Mouse (Mus musculus) embryonic facial prominence, embryonic 15.5 days (tissue): ENCODE data around the gene Nol9. TPM values are rescaled to one million over a fixed set of nuclear protein-coding genes. Genes with fewer than 3 reads are reported as not detected.

Experiments used
- ATAC-seq: fragments of 200-750 bp; cut with Nextera tagmentation; 2 replicates; pipeline ENCODE4 v1.8.0; 2017; ENCODE audit warnings: low read depth, moderate TSS enrichment; ENCODE audit not compliant: insufficient number of reproducible peaks, low FRiP score, low TSS enrichment
- H3K27ac ChIP-seq: fragments of 300-500 bp; sonication (generic); replicated peaks from 2 replicates; pipeline ENCODE4 v1.5.1; 2015; ENCODE audit warnings: mild to moderate bottlenecking, inconsistent platforms
- H3K27me3 ChIP-seq: fragments of 300-500 bp; sonication (generic); 2 replicates; pipeline ENCODE4 v1.6.1; 2015; ENCODE audit warnings: inconsistent platforms
- H3K36me3 ChIP-seq: fragments of 300-500 bp; sonication (generic); 2 replicates; pipeline ENCODE4 v1.6.1; 2015; ENCODE audit warnings: mild to moderate bottlenecking, inconsistent platforms
- H3K4me1 ChIP-seq: fragments of 300-500 bp; sonication (generic); 2 replicates; pipeline ENCODE4 v1.6.1; 2015; ENCODE audit warnings: inconsistent platforms
- H3K4me2 ChIP-seq: fragments of 300-500 bp; sonication (generic); replicated peaks from 2 replicates; pipeline ENCODE4 v1.6.1; 2015; ENCODE audit warnings: mild to moderate bottlenecking, inconsistent platforms
- H3K4me3 ChIP-seq: fragments of 300-500 bp; sonication (generic); replicated peaks from 2 replicates; pipeline ENCODE4 v1.5.1; 2015; ENCODE audit warnings: mild to moderate bottlenecking, inconsistent platforms
- H3K9ac ChIP-seq: fragments of 300-500 bp; sonication (generic); 2 replicates; pipeline ENCODE4 v1.6.1; 2015; ENCODE audit warnings: inconsistent platforms
- H3K9me3 ChIP-seq: fragments of 300-500 bp; sonication (generic); replicated peaks from 2 replicates; pipeline ENCODE4 v1.6.1; 2016; ENCODE audit warnings: inconsistent platforms
- WGBS: fragments of 180-500 bp; shearing (Covaris S2); methylation state at CpG from one replicate; pipeline ENCODE4 v1.1.7; 2015; 5-methylcytosine and 5-hydroxymethylcytosine counted together
- polyA plus RNA-seq: library from polyadenylated mRNA; unstranded; fragments of >200 nt; fragmentation: Nextera tagmentation; extraction: Ambion mirVana; gene quantifications from 2 replicates; pipeline ENCODE4 v1.2.1, GENCODE M21; 2015

Gene Nol9
- polyA plus RNA-seq, 1 experiment from 2014 or later, result 32.4 TPM

DNA sequence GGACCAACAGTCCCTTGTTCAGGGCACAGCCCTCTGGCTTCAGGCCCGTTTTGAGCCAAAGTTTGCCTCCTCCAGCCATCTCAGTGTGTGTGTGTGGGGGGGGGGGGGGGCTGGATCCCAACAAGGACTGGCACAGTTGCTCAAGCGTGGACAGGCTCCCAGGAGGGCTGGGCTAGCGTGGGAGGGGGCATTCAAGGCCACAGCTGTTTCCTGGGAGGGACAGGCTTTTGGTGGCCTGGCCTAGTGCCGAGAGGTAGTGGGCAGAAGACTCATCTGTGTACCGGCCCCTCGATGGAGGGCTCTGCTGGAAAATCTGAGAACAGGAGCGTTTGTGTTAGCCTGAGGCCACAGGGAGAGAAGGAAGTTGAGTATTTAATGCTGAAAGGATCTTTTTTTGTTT is 40.8 kb downstream of the Nol9 start:
- H3K9ac ChIP-seq, result no peak overlapping the region

DNA sequence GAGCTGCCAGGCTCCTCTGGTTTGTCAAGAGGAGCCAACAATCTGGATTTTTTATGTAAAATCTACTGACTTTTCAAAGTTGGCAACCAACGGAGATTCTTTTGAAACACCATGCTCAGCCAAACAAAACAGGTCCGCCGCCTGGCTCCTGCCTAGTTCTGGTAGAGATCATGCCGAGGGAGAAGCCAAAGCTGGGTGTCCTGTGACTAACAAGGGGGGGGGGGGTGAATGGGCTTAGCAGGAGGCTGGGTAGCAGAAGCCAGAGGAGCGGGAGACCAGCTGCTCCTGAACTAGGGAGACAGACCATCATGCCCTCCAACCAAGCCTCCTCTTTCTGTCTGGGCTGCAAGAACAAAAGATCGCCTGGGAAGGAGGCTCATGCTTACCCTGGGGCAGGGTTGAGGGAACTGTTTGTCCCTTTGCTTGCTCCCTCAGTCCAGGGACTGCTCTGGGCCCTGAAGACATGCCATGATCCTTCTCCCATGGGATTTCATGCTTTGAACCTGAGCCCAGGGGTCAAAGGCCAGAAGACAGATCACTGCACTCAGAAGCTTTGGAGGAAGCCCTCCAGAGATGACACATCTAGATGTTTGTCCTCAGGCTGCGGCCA is 44.6 kb downstream of the Nol9 start:
- Histone ChIP-seq H3K27ac (no peak overlapping the region), H3K9me3 (no peaks in the 10 kb centered on the region), H3K4me1 (peaks cover 25% of the 10 kb centered on the region), H3K9ac (no peak overlapping the region), H3K36me3 (no peaks in the 10 kb centered on the region), H3K4me2 (no peak overlapping the region), H3K4me3 (no peak overlapping the region), H3K27me3 (no peaks in the 10 kb centered on the region)
- 43% methylated on average over 7 of the region's 7 CpGs for WGBS
- ATAC-seq, result no peak

More for the DNA sequence above, 40.8 kb downstream of the Nol9 start:
- H3K27me3 ChIP-seq, result no peaks in the 10 kb centered on the region
- no peak overlapping the region for H3K4me2 ChIP-seq
- no peak overlapping the region for H3K4me3 ChIP-seq
- H3K9me3 ChIP-seq, result no peaks in the 10 kb centered on the region
- peaks cover 9% of the 10 kb centered on the region; the same call in 1 of the 2 replicates for H3K4me1 ChIP-seq
- H3K36me3 ChIP-seq, result no peaks in the 10 kb centered on the region
- WGBS, result 46% methylated on average over 7 of the region's 7 CpGs
- no peak overlapping the region for H3K27ac ChIP-seq
- no peak for ATAC-seq

DNA sequence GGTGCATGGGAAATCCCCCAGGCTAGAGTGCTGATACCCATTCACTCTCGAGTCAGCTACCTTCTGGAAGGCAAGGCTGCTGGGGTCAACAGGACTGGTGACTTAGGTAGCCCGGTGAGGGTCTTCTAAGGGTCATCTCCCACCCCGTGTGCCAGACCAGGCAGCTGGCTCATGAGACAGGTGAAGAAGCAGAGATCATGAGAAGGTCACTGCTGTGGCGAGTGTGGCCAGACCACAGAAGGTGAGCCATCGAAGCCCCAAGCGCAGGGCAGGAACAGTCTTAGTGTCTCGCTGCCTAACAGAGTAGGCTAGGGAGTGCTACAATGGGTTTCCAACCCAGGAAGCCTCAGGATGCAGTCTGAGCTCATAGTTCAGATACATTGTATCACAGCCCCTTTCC is 45.5 kb downstream of the Nol9 start:
- Histone ChIP-seq H3K27me3 (no peaks in the 10 kb centered on the region), H3K27ac (no peak overlapping the region), H3K4me1 (peaks cover 34% of the 10 kb centered on the region), H3K4me2 (no peak overlapping the region), H3K9ac (no peak overlapping the region), H3K4me3 (no peak overlapping the region), H3K36me3 (no peaks in the 10 kb centered on the region), H3K9me3 (no peaks in the 10 kb centered on the region)
- no peak for ATAC-seq
- WGBS, result 83% methylated on average over 7 of the region's 7 CpGs

DNA sequence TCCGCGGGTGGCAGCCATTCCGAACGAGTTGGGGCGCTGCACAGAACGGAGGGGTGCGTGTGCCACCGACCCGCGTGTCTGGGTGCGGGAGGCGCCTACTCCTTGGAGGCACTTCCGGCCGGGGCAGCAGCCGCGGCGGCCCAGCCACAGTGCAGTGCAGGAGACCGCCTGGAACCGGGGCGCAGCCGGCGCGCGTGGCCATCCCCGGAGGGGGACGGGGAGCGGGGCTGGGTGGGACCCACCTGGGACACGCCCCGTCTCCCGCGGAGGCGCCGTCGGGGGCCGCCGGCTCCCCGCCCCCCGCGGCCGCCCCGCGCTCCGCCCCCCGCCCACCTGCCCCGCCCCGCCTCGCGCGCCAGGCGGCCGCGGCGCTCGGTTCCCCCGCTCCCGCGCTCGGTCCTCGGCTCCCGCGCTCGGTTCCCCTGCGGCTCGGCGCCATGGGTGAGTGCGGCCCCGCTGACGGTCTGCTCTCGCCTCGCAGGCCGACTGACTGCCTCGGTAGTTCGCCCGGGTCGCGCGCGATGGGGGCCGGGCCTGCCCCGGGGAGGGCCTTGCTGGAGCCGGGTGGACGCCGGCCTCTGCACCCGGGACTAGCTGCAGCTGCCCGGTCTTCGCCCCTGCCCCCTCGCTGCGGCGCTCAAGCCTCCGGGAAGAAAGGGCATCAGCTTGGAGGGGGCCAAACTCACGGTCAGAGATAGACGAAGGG is 47.5 kb downstream of the Nol9 start:
- peak overlapping the region; percentile 85 for H3K4me3 ChIP-seq
- no peaks in the 10 kb centered on the region for H3K9me3 ChIP-seq
- peak; percentile 77 for ATAC-seq
- no peaks in the 10 kb centered on the region for H3K27me3 ChIP-seq
- H3K9ac ChIP-seq, result peak overlapping the region; percentile 80
- H3K36me3 ChIP-seq, result no peaks in the 10 kb centered on the region
- H3K4me1 ChIP-seq, result peaks cover 34% of the 10 kb centered on the region
- peak overlapping the region; percentile 86 for H3K4me2 ChIP-seq
- peak overlapping the region; percentile 80 for H3K27ac ChIP-seq
- under 1% methylated on average over 89 of the region's 92 CpGs for WGBS

DNA sequence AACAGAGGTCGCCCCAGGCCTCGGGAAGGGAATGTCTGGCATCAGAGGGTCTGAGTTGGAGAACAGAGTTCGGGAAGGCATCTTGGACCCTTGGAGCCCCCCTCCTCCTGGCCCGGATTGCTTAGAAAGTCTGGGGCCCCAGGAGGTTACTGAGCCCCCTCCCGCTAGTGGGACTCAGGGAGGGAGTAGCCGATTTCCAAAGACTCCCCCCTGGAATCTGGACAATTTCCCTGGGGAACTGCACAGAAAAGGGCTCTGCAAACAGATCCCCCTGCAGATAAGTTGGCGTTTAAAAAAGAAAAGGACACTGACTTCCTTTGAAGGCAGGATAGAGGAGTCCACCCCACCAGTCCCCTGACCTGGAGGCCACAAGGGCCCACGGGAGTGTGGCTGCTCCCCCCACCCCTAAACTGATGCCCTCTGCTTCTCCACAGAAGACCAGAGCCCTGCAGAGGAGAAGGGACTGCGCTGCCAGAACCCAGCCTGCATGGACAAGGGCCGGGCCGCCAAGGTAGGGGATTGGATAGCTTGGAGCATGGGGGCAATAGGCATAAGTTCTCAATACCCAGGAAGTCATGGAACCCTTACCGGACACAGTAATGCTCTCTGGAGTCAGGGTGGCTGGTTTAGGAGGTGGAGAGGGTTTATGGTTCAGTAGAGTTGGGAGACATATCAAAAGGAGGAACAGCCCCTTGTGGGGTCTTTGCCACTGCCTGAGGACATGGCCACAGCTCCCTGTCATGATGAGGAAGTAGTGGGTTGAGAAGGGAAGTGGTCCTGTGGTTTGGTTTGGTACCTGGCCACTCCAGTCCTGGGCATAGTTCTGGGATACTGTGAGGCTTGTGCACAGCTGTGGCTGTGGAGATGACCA is 48.3 kb downstream of the Nol9 start:
- 3% methylated on average over 12 of the region's 12 CpGs for WGBS
- Histone ChIP-seq H3K36me3 (no peaks in the 10 kb centered on the region), H3K4me3 (peak overlapping the region; percentile 85), H3K27ac (peak overlapping the region; percentile 80), H3K4me2 (peak overlapping the region; percentile 86), H3K4me1 (peaks cover 38% of the 10 kb centered on the region), H3K27me3 (no peaks in the 10 kb centered on the region), H3K9ac (peak overlapping the region; percentile 80), H3K9me3 (no peaks in the 10 kb centered on the region)
- ATAC-seq, result 0 out of 2 replicates have a peak, but pooled peaks have one; percentile 2

DNA sequence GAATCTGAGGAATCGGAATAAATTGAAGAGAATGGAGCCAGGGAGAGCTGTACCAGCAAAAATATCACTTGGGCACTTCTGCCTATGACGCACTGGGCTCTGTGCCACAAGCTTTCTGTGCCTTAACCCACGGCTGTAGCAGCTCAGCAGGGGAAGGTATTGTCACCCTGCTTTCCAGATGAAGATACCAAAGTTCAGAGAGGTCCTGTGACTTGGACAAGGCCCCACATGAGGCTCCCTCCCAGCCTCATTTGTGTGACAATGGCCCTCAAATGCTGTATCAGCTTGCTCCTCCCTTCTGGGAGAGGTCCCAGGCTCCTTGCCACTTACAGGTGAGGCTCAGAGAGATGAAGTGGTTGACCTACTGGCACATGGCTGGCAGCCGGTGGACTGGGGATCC is 49.0 kb downstream of the Nol9 start:
- no peak for ATAC-seq
- 35% methylated on average over 4 of the region's 4 CpGs for WGBS
- Histone ChIP-seq H3K36me3 (no peaks in the 10 kb centered on the region), H3K4me1 (peaks cover 45% of the 10 kb centered on the region), H3K27ac (0 out of 2 replicates have a peak overlapping the region, but pooled peaks have one; percentile 18), H3K4me3 (peak overlapping the region; percentile 85), H3K9me3 (no peaks in the 10 kb centered on the region), H3K9ac (peak overlapping the region; percentile 15; the same call in 1 of the 2 replicates), H3K27me3 (no peaks in the 10 kb centered on the region), H3K4me2 (peak overlapping the region; percentile 86)

DNA sequence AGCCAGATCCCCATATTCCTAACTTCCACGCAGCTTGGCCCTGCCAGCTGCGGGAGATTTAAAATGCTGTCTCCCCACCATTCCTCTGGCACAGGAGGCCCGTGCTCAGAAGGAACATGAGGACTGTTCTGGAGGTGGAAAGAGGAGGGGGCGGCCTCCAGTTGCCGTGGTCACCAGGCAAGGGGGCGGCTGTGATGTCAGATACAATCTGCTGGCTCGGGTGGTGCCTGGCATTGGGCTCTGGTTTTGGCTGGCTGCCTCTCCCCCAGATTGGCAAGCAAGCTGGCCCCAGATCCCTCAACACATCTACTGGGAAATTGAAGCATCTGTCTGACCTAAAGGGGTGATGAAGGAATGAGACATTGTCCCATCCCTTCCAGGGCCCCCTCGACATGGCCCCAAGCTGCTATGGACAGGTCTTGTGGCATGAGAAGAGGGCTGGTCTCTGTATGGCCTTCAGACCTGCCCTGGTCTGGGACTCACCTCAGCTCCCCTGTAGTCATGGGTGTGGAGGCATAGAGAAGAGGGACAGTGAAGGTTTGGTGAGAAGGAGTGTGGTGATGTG is 49.5 kb downstream of the Nol9 start:
- H3K9ac ChIP-seq, result peak overlapping the region; percentile 15; the same call in 1 of the 2 replicates
- no peak for ATAC-seq
- H3K27ac ChIP-seq, result 0 out of 2 replicates have a peak overlapping the region, but pooled peaks have one; percentile 18
- no peaks in the 10 kb centered on the region for H3K27me3 ChIP-seq
- peaks cover 47% of the 10 kb centered on the region for H3K4me1 ChIP-seq
- peak overlapping the region; percentile 86 for H3K4me2 ChIP-seq
- H3K9me3 ChIP-seq, result no peaks in the 10 kb centered on the region
- H3K4me3 ChIP-seq, result peak overlapping the region; percentile 85; the same call in 1 of the 2 replicates
- H3K36me3 ChIP-seq, result no peaks in the 10 kb centered on the region
- 42% methylated on average over 8 of the region's 8 CpGs for WGBS

DNA sequence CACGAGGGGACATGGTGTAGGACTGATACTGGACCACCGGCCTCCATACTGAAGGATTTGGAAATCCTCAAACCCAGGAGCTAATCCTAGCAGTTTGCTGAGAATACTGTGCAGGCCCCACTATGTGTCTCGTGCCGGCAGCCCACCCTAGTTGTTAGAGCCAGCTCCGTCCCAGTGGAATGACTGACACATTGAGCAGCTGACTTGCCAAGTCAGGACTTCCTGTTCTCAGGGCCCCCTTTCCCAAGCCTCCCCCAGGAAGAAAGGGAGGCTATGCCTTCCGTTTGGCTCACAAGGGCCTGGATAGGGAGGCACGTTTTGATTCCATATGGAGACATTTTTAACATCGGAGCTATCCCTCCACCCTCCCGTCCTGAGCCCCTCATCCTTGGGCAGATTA is 51.1 kb downstream of the Nol9 start:
- no peaks in the 10 kb centered on the region for H3K9me3 ChIP-seq
- H3K9ac ChIP-seq, result no peak overlapping the region
- no peak overlapping the region for H3K4me2 ChIP-seq
- H3K27me3 ChIP-seq, result no peaks in the 10 kb centered on the region
- WGBS, result 61% methylated on average over 9 of the region's 9 CpGs
- H3K36me3 ChIP-seq, result 0 out of 2 replicates have a peak, but pooled peaks cover 5% of the 10 kb centered on the region
- H3K4me3 ChIP-seq, result no peak overlapping the region
- ATAC-seq, result no peak
- H3K4me1 ChIP-seq, result peaks cover 44% of the 10 kb centered on the region
- H3K27ac ChIP-seq, result no peak overlapping the region

DNA sequence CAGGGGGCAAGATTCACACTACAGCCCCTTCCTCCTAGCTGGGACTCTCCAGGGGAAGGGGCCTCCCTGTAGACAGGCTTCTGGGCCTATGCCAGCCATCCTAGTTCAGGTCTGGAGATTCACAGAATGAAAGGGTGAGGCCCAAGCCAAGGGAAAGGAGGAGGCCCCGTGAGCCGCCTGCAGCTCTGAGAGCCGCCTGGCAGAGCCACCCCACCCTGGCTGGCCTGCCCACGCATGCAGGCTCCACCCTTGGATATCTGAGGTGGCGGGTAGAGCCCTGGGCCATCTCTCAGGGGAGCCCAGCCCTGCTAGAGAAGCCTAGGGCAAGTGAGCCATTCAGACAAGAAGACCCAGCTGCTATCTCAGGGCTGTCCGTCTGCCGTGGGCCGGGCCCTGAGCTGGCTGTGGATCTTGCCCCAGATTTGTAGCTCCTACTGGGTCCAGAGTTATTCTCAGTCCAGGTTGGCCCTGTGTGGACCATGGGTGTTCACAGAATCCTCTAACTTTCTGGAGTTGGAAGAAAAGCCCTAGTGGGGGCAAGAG is 53.7 kb downstream of the Nol9 start:
- no peaks in the 10 kb centered on the region for H3K27me3 ChIP-seq
- no peak overlapping the region; the same call in 1 of the 2 replicates for H3K4me2 ChIP-seq
- H3K9ac ChIP-seq, result no peak overlapping the region
- H3K4me1 ChIP-seq, result peaks cover 45% of the 10 kb centered on the region
- 57% methylated on average over 8 of the region's 8 CpGs for WGBS
- no peaks in the 10 kb centered on the region for H3K9me3 ChIP-seq
- peak overlapping the region; percentile 58 for H3K27ac ChIP-seq
- H3K36me3 ChIP-seq, result 0 out of 2 replicates have a peak, but pooled peaks cover 5% of the 10 kb centered on the region
- peak; percentile 49; the same call in 1 of the 2 replicates for ATAC-seq
- no peak overlapping the region for H3K4me3 ChIP-seq

DNA sequence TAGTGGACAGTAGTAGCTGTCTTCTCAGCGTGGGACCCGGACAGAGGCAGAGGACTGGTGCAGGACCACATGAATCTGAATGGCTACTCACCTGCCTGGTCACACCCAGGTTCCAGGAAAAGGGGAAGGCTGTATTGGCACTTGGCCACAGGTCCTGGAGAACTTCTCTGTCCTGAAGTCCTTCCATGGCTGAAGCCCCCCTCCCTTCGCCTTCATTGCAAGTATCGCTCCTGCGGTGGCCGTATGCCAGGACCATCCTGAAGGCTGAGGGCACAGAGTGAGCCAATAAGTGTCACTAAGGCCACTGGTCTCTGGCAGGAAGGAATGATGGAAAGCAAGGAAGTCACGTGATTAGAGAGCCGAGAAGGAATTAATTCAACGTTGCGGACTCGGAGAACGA is 55.1 kb downstream of the Nol9 start:
- no peak overlapping the region for H3K27ac ChIP-seq
- 0 out of 2 replicates have a peak, but pooled peaks cover 5% of the 10 kb centered on the region for H3K36me3 ChIP-seq
- WGBS, result 91% methylated on average over 12 of the region's 12 CpGs
- H3K4me1 ChIP-seq, result peaks cover 38% of the 10 kb centered on the region
- H3K27me3 ChIP-seq, result no peaks in the 10 kb centered on the region
- no peak overlapping the region for H3K9ac ChIP-seq
- ATAC-seq, result no peak
- no peaks in the 10 kb centered on the region for H3K9me3 ChIP-seq
- H3K4me2 ChIP-seq, result no peak overlapping the region
- no peak overlapping the region for H3K4me3 ChIP-seq
